Mouse (Mus musculus): ENCODE data around the gene Urb1. TPM values are rescaled to one million over a fixed set of nuclear protein-coding genes. Genes with fewer than 3 reads are reported as not detected.
"Not testable (repeated sequence)": the region's sequence is repeated elsewhere in the genome, so short reads cannot be mapped to it uniquely, and the experiment has no call there.

Gene Urb1
- polyA plus RNA-seq, 1 experiment from 2014 or later = 1.9 TPM

DNA sequence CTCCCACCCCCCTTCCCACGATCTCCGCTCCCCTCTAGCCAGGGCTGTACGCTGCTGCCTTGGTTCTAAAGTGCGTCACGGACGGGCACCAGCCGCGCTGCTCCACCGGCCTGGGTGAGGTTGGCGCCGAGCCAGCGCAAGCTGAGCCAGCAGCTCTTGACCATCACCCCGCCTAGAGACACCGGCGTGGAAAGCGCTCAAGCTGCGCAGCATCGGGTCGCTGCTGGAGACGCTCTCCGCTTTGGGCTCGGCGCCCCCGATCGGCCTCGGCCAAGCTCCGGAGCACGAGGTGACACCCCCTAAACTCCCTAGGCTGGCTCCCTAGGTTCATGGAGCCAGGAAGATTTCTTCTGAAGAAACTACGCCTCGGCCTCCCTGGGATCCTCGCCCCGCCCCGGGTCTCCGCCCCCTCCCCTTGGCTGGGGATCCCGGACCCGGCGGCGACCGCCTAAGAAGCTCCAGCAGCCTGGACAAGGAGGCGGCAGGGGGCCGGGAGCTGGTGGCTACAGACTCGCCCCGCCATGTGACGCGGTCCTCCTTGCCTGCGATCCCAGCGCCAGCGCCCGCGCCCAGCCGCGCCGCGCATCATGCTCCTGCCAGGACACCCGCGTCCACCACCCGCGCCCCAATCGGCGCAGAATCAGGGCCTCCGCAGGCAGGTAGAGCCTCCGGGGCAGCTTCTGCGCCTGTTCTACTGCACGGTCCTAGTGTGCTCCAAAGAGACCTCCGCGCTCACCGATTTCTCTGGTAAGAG, 20.6 kb upstream of the Urb1 start:
- Histone ChIP-seq H3K79me2 (ENCODE audit: inconsistent target) (no peaks in the 10 kb centered on the region), H3K27ac (no peak overlapping the region), H3K36me3 (ENCODE audit: inconsistent target) (no peaks in the 10 kb centered on the region), H3K4me3 (ENCODE audit: inconsistent target) (peak overlapping the region; percentile 17; the same call in 1 of the 2 replicates)
- WGBS (ENCODE audit: missing documents) = 2% methylated on average over 61 of the region's 67 CpGs

DNA sequence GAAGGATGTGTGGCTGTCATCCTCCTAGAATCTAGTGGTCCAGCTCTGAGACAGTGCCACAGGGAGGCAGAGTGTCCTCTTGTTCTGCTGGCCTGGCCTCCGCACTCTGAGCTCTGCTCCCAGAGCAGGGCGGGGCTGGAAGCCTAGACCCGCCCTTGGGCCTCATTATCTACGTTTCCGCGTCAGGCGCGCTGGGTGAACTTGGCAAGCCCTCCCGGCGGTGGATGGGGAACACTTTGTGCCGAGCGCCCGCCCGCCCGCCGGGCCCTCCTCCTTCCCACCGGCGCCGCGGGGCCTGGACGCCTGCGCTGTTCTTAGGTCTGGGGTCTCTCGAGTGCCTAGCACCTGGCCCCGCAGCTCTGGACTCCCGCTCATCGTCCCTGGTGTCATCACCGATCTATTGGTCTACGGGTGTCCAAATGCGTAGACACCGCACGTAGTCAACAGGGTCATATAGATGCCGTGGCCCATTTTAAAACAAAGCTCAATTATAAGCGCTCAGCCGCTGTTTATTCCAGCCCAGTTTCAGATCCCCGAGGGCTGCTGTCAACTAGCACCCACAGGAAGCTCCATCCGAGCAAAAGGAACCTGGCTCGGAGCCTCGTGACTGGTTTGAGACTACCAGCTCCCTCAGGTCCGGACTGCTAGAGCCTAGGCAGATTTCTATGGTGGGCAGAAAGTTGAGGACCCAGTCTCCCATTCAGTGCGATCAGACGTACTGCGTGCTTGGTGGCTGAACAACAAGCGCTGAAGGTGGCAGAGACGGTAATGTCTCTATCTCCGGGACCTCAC, 19.9 kb upstream of the Urb1 start:
- WGBS (ENCODE audit: missing documents) = under 1% methylated on average over 45 of the region's 45 CpGs
- peak overlapping the region; percentile 17 for H3K4me3 ChIP-seq (ENCODE audit: inconsistent target)
- no peak overlapping the region for H3K27ac ChIP-seq
- no peaks in the 10 kb centered on the region for H3K79me2 ChIP-seq (ENCODE audit: inconsistent target)
- H3K36me3 ChIP-seq (ENCODE audit: inconsistent target) = no peaks in the 10 kb centered on the region

DNA sequence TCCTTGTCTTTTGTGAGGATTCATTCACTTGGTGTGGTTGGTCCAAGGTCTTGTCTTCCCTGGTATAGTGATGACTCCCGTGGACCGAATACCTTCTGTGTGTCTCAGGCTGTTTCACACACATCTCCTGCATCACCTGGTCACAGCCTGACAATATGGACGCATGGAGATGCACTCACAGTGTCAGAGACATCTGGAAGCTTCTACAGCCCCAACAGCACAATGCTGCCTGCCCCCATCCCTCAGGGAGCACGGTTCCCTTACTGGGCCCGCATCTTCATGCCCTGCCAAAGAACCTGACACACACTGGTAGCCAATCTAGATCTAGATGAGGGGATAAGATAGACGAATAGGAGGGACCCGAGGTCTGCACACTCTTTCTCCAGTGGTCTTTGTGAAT, 18.9 kb upstream of the Urb1 start:
- no peak overlapping the region for H3K4me3 ChIP-seq (ENCODE audit: inconsistent target)
- H3K27ac ChIP-seq = no peak overlapping the region
- H3K79me2 ChIP-seq (ENCODE audit: inconsistent target) = no peaks in the 10 kb centered on the region
- H3K36me3 ChIP-seq (ENCODE audit: inconsistent target) = no peaks in the 10 kb centered on the region
- WGBS (ENCODE audit: missing documents) = 85% methylated on average over 7 of the region's 7 CpGs

DNA sequence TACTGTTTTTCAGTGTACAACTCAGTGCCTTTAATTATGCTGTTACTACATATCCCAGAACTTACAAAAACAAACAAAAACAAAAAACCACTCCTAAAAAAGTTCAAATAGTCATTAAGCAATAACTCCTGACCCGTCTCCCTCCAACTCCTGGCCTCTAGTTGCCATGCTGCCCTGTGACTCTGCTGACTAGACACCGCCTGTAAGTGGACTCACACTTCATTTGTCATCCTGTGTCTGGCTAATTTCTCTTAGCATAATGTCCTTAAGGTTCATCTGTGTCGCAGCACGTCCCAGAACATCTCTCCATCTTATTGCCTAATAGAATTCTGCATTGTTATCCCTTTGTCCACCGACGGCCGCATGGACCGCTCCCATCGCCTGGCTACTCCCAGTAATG, 17.3 kb upstream of the Urb1 start:
- H3K27ac ChIP-seq = no peak overlapping the region
- WGBS (ENCODE audit: missing documents) = 95% methylated on average over 9 of the region's 9 CpGs
- no peak overlapping the region for H3K4me3 ChIP-seq (ENCODE audit: inconsistent target)
- H3K79me2 ChIP-seq (ENCODE audit: inconsistent target) = no peaks in the 10 kb centered on the region
- H3K36me3 ChIP-seq (ENCODE audit: inconsistent target) = no peaks in the 10 kb centered on the region

DNA sequence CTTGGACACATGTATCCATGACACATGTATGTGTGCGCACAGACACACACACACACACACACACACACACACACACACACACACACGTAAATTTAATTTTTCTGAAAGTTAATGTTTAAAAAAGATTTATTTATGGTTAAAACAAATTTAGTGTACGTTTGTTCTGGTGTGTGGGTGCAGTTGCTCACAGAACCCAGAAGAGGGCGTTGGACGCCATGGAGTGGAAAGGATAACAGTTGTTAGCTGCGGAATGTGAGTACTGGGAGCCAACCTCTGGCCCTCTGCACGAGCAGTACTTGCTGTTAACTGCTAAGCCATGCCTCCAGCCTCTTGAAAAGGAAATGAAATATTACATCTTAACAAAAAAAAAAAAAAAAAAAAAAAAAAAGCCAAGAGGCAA, 16.2 kb upstream of the Urb1 start, which contains the start of gene Eva1c:
TSS of gene Eva1c (plus strand) at position 263 of the 400 bp plus-strand sequence.
- Histone ChIP-seq H3K27ac (no peak within 1 kb of the TSS), H3K4me3 (ENCODE audit: inconsistent target) (no peak within 1 kb of the TSS), H3K79me2 (ENCODE audit: inconsistent target) (no peaks in the 10 kb centered on the region), H3K36me3 (ENCODE audit: inconsistent target) (no peaks in the 10 kb centered on the region)
- WGBS (ENCODE audit: missing documents) = 81% methylated on average over 6 of the region's 7 CpGs

DNA sequence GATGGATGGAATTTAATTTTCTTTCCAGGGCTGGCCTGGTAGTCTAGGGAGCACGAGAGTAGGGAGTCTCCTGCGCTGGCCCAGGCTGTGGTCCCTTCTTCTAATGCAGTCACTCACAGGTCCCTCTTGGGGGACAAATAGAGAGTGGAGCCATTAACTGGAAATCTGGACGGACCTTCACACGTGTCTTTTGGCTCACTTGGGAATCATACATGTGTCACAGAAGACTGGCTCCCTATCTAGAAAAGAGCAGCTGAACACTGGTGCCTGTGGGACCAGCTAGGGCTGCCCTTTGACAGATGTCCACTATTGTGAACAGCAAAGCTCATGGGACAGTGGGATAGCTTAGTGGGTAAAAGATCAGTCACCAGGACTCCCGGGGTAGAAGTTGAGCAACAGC, 15.8 kb upstream of the Urb1 start:
- no peak overlapping the region for H3K27ac ChIP-seq
- H3K79me2 ChIP-seq (ENCODE audit: inconsistent target) = no peaks in the 10 kb centered on the region
- H3K36me3 ChIP-seq (ENCODE audit: inconsistent target) = no peaks in the 10 kb centered on the region
- no peak overlapping the region for H3K4me3 ChIP-seq (ENCODE audit: inconsistent target)
- WGBS (ENCODE audit: missing documents) = 92% methylated on average over 5 of the region's 5 CpGs

DNA sequence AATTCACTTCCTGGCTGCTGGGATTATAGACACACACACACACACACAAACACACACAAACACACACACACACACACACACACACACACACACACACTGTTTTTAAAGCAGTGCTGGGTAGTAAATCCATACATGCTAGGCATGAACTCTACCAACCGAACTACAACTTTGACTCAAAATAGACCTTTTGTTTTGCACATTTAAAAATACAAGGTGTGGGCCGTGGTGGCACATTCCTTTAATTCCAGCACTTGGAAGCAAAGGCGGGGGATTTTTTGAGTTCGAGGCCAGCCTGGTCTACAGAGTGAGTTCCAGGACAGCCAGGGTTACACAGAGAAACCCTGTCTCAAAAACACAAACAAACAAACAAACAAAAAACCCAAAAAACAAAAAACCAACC, 13.8 kb upstream of the Urb1 start:
- H3K4me3 ChIP-seq (ENCODE audit: inconsistent target); H3K79me2 ChIP-seq (ENCODE audit: inconsistent target); H3K36me3 ChIP-seq (ENCODE audit: inconsistent target); H3K27ac ChIP-seq: not testable (repeated sequence)
- WGBS (ENCODE audit: missing documents) = 89% methylated on average over 4 of the region's 4 CpGs

DNA sequence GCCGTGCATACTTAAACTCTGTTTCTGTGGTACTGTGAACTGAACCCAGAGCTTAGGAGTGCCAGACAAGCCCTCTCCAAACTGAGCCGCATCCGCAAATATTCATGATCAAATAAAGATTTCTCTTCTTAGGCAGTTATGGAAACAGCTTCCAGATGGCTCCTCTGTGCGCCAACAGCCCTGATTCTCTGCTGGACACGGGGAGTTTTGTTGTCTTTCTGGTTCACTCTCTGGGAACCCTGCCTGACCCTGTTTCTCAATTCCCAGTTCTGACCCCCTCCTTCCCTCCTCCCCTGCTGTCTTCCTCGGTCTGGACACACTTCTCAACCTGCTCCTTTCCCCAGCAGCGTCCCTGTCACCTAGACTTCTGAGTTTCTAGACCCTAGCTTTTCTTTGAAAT, 12.8 kb upstream of the Urb1 start:
- no peaks in the 10 kb centered on the region for H3K79me2 ChIP-seq (ENCODE audit: inconsistent target)
- WGBS (ENCODE audit: missing documents) = 84% methylated on average over 7 of the region's 7 CpGs
- H3K36me3 ChIP-seq (ENCODE audit: inconsistent target) = no peaks in the 10 kb centered on the region
- no peak overlapping the region for H3K4me3 ChIP-seq (ENCODE audit: inconsistent target)
- H3K27ac ChIP-seq = no peak overlapping the region

DNA sequence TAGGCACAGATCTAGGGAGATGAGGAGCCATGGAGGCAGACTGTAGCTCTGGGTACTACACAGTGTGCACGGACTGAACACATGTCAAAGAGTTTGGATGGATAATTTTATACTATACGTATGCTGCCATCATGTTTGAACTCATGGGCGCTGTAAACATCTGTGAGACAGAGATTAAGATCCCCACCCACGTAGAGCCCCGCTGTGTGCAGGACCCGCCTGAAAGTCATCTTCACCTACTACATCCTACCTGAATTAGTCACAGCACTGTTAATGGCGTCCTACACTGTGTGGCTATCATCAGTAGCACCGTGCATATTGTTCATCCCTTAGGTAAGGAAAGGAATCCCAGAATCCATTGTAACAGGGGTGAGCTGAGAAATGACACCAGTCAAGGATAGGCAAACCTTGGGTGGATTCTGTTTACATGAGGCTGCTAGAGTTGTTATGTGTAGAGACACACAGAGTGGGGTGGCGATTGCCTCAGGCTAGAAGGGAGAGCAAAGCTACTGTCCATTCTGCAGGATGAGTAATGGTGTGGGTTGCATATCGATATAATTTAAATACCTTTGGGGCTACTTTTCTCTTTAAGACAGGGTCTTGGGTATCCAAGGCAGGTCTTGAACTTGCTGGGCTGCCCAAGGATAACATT, 12.2 kb upstream of the Urb1 start:
- Histone ChIP-seq H3K79me2 (ENCODE audit: inconsistent target) (no peaks in the 10 kb centered on the region), H3K4me3 (ENCODE audit: inconsistent target) (no peak overlapping the region), H3K36me3 (ENCODE audit: inconsistent target) (no peaks in the 10 kb centered on the region), H3K27ac (no peak overlapping the region)
- 86% methylated on average over 10 of the region's 10 CpGs for WGBS (ENCODE audit: missing documents)

DNA sequence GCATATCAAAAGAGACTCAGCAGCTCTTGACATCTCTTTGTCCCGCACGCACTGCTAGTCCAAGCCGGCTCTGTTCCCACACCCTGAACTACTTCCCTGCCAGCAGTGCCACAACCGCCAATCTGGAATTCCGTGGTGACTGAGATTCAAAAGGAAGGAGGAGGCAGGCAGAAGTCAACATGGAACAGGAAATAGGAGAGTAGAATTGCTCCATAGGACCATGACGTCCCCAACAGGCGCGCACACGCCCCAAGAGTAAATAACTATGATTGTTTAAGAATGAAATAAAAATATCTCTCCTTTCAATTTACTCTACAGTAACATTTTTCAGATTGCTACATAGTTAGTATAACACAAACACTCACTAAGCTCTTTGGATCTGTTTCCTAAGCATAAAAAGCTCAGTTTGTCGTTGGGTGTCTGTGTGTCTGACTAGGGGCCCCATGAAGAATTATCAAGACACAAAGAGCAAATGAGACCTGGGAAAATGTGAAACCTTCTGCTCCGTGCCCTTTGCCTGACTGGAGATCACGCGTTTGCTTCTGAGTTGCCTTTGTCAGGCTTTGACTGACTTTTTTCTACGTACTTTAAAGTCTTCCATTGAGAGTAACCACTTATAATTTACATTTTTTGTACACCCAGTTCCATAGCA, 11.0 kb upstream of the Urb1 start:
- no peak overlapping the region for H3K27ac ChIP-seq
- H3K79me2 ChIP-seq (ENCODE audit: inconsistent target) = no peaks in the 10 kb centered on the region
- H3K4me3 ChIP-seq (ENCODE audit: inconsistent target) = no peak overlapping the region
- no peaks in the 10 kb centered on the region for H3K36me3 ChIP-seq (ENCODE audit: inconsistent target)
- WGBS (ENCODE audit: missing documents) = 76% methylated on average over 13 of the region's 14 CpGs

DNA sequence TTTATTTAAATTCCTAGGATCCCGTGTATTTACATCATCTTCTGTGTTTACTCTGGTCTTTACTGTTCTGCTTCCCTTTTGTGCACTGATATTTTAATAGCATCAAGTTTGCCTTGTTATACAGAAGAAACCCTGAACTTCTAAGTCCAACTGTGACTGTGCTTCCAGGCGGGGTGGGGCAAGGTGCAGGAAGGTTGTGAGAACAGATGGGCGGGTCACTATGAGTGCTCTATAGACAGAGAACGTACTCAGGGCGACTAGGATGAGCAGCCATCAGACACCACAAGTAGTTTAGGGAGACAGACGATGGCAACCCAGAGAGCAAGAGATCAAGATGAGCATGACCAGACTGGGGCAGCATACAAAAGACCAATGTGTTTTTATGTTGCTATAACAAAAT, 10.1 kb upstream of the Urb1 start:
- Histone ChIP-seq H3K4me3 (ENCODE audit: inconsistent target) (no peak overlapping the region), H3K27ac (no peak overlapping the region), H3K79me2 (ENCODE audit: inconsistent target) (no peaks in the 10 kb centered on the region), H3K36me3 (ENCODE audit: inconsistent target) (no peaks in the 10 kb centered on the region)
- WGBS (ENCODE audit: missing documents) = 85% methylated on average over 6 of the region's 6 CpGs

DNA sequence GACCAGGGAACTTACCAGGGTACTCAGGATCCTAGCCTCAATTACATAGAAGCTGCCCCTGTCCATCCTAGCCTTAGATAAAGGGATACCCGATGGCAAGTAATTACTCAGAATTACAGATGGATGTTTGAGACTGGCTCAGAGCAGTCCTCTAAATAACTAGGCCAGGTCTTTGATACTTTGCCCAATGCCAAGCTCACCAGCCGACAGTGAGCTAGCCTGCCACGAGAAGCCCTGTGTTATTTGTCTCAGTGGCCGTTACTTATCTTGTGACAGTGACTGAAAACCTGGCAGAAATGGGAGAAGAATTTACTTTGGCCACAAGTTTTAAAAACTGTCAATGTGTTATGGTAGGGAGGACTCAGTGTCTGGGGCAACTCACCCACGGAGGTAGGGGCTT, 1.9 kb upstream of the Urb1 start:
- Histone ChIP-seq H3K79me2 (ENCODE audit: inconsistent target) (peaks cover 25% of the 10 kb centered on the region; the same call in 1 of the 2 replicates), H3K4me3 (ENCODE audit: inconsistent target) (no peak overlapping the region), H3K36me3 (ENCODE audit: inconsistent target) (no peaks in the 10 kb centered on the region), H3K27ac (no peak overlapping the region)
- 95% methylated on average over 5 of the region's 5 CpGs for WGBS (ENCODE audit: missing documents)

DNA sequence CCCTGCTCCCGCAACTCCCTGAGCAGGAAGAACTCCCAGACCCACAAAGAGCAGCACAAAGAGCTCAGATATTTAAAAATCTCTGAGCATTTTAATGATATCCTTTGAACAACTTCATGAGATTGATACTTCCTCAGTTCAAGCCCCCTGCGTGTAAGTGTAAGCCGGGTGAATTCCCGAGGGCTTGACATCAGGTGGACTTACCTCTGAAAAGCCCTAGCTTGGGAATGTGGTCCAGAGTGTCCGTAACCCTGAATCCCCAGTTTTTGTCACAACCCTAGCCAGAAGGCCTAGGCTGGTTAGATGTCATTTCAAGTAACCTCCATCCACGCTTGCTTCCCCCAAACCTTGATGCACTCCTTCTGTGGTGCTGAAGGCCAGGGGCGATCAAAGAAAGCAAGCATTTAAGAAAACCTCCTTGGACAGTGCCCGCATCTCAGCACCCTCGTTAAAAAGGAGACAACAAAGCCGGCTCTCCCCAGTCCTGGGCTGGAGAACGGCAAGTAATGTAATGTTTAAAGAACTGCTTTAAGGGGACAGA, 573 bp upstream of the Urb1 start:
- Histone ChIP-seq H3K27ac (no peak overlapping the region), H3K36me3 (ENCODE audit: inconsistent target) (no peaks in the 10 kb centered on the region), H3K79me2 (ENCODE audit: inconsistent target) (peaks cover 26% of the 10 kb centered on the region; the same call in 1 of the 2 replicates), H3K4me3 (ENCODE audit: inconsistent target) (peak overlapping the region; percentile 50)
- 61% methylated on average over 11 of the region's 11 CpGs for WGBS (ENCODE audit: missing documents)

DNA sequence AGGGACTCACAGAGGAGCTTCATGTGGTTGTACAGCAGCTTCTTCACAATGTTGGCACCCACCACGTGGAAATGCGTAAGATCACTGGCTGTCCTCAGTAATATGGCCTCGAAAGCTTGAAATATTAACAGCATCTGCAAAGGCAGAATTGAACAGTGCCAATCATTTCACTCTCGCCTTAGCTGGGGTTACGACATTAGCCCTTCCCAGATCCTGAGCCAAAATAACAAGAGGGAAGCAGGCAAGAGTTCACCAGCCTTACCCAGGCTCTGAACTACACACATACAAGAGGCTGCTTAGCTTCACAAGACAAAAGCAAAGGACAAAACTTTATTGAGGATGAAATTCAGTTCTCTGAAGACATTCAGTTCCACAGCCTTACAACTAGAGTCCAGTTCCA, 5.7 kb downstream of the Urb1 start:
- no peak overlapping the region for H3K27ac ChIP-seq
- H3K36me3 ChIP-seq (ENCODE audit: inconsistent target) = peaks cover 29% of the 10 kb centered on the region
- WGBS (ENCODE audit: missing documents) = 88% methylated on average over 3 of the region's 5 CpGs
- no peak overlapping the region for H3K4me3 ChIP-seq (ENCODE audit: inconsistent target)
- peaks cover 25% of the 10 kb centered on the region; the same call in 1 of the 2 replicates for H3K79me2 ChIP-seq (ENCODE audit: inconsistent target)
